Mouse (Mus musculus): Measurements from ENCODE around the gene Olfr571.
A peak's percentile ranks its signal among the peaks of the same experiment; 100 is the strongest.

The Olfr571 gene

GRCm38 (mm10) chr7:102917032-102917875 is at the start of gene Olfr571:
Gene Olfr571 (minus strand): TSS chr7:102917536.
- DNase-seq (ENCODE audit: extremely low read depth, insufficient read length, low spot score), result no peak

- no peak for DNase-seq (ENCODE audit: extremely low read depth, insufficient read length, low spot score)
These were observed 45.0 kb upstream of the Olfr571 start, which contains the start of gene Olfr576 for GRCm38 (mm10) chr7:102962360-102962759. Gene Olfr576 (plus strand): TSS chr7:102962660.

GRCm38 (mm10) chr7:102958593-102958992 is 41.3 kb upstream of the Olfr571 start, which contains the start of gene Olfr575:
Gene Olfr575 (minus strand): TSS chr7:102958775.
- DNase-seq (ENCODE audit: extremely low read depth, insufficient read length, low spot score), result no peak

GRCm38 (mm10) chr7:102958137-102958536 is 40.8 kb upstream of the Olfr571 start:
- DNase-seq (ENCODE audit: extremely low read depth, insufficient read length, low spot score), result no peak

GRCm38 (mm10) chr7:102950732-102951131 is 33.4 kb upstream of the Olfr571 start:
- no peak for DNase-seq (ENCODE audit: extremely low read depth, insufficient read length, low spot score)

- no peak for DNase-seq (ENCODE audit: extremely low read depth, insufficient read length, low spot score)
These were observed 30.8 kb upstream of the Olfr571 start, which contains the start of gene Olfr574 for GRCm38 (mm10) chr7:102948167-102948566. Gene Olfr574 (plus strand): TSS chr7:102948467.

GRCm38 (mm10) chr7:102943417-102943816 is 26.1 kb upstream of the Olfr571 start:
- DNase-seq (ENCODE audit: extremely low read depth, insufficient read length, low spot score), result no peak

GRCm38 (mm10) chr7:102942475-102942874 is 25.1 kb upstream of the Olfr571 start, which contains the start of gene Olfr573-ps1:
Gene Olfr573-ps1 (minus strand): TSS chr7:102942575.
- no peak for DNase-seq (ENCODE audit: extremely low read depth, insufficient read length, low spot score)

- DNase-seq (ENCODE audit: extremely low read depth, insufficient read length, low spot score), result no peak
These were observed 9.8 kb upstream of the Olfr571 start for GRCm38 (mm10) chr7:102927105-102927504.

- no peak for DNase-seq (ENCODE audit: extremely low read depth, insufficient read length, low spot score)
These were observed 6.8 kb upstream of the Olfr571 start, which contains the start of gene Olfr572 for GRCm38 (mm10) chr7:102924109-102924508. Gene Olfr572 (plus strand): TSS chr7:102924409.

GRCm38 (mm10) chr7:102919632-102920031 is 2.3 kb upstream of the Olfr571 start:
- DNase-seq (ENCODE audit: extremely low read depth, insufficient read length, low spot score), result peak; percentile 2

- no peak for DNase-seq (ENCODE audit: extremely low read depth, insufficient read length, low spot score)
These were observed 931 bp downstream of the Olfr571 start for GRCm38 (mm10) chr7:102916405-102916804.

GRCm38 (mm10) chr7:102915261-102915660 is 2.1 kb downstream of the Olfr571 start:
- DNase-seq (ENCODE audit: extremely low read depth, insufficient read length, low spot score), result no peak

GRCm38 (mm10) chr7:102890782-102891181 is 26.6 kb downstream of the Olfr571 start, which contains the start of gene Olfr569:
Gene Olfr569 (minus strand): TSS chr7:102890882.
- DNase-seq (ENCODE audit: extremely low read depth, insufficient read length, low spot score), result no peak

GRCm38 (mm10) chr7:102876822-102877221 is 40.5 kb downstream of the Olfr571 start, which contains the start of gene Olfr568:
Gene Olfr568 (plus strand): TSS chr7:102877122.
- DNase-seq (ENCODE audit: extremely low read depth, insufficient read length, low spot score), result no peak

- DNase-seq (ENCODE audit: extremely low read depth, insufficient read length, low spot score), result no peak
These were observed 58.7 kb downstream of the Olfr571 start, which contains the start of gene Olfr566 for GRCm38 (mm10) chr7:102858665-102859064. Gene Olfr566 (minus strand): TSS chr7:102858765.

GRCm38 (mm10) chr7:102855807-102856206 is 61.5 kb downstream of the Olfr571 start:
- DNase-seq (ENCODE audit: extremely low read depth, insufficient read length, low spot score), result no peak

All from 3134 (cell line).